Mouse (Mus musculus) cerebellum, adult 9-10 months (tissue): Measurements from ENCODE around the gene Ebf1.
A peak's percentile ranks its signal among the peaks of the same experiment; 100 is the strongest.

Source experiments
- DNase-seq: peaks from one replicate; pipeline ENCODE4 v3.0.0; 2022

Gene Ebf1

GRCm38 (mm10) chr11:44705811-44706210, 88.7 kb downstream of the Ebf1 start:
- DNase-seq = no peak

- no peak for DNase-seq
Observed at GRCm38 (mm10) chr11:44706386-44706785, 89.3 kb downstream of the Ebf1 start.

GRCm38 (mm10) chr11:44707381-44708289, 90.5 kb downstream of the Ebf1 start:
- DNase-seq = no peak

GRCm38 (mm10) chr11:44708290-44708685, 91.2 kb downstream of the Ebf1 start:
- DNase-seq = no peak

GRCm38 (mm10) chr11:44709073-44709618, 92.0 kb downstream of the Ebf1 start:
- DNase-seq = no peak

- no peak for DNase-seq
Observed at GRCm38 (mm10) chr11:44709869-44710460, 92.8 kb downstream of the Ebf1 start.

GRCm38 (mm10) chr11:44710861-44711260, 93.7 kb downstream of the Ebf1 start:
- no peak for DNase-seq

GRCm38 (mm10) chr11:44714188-44714587, 97.1 kb downstream of the Ebf1 start:
- DNase-seq = no peak

- DNase-seq = no peak
Observed at GRCm38 (mm10) chr11:44715776-44716175, 98.7 kb downstream of the Ebf1 start.

- DNase-seq = no peak
Observed at GRCm38 (mm10) chr11:44716928-44717327, 99.8 kb downstream of the Ebf1 start.

- DNase-seq = no peak
Observed at GRCm38 (mm10) chr11:44717636-44718035, 100.5 kb downstream of the Ebf1 start.

- no peak for DNase-seq
Observed at GRCm38 (mm10) chr11:44721976-44722375, 104.9 kb downstream of the Ebf1 start.

GRCm38 (mm10) chr11:44723950-44724502, 106.9 kb downstream of the Ebf1 start:
- no peak for DNase-seq

- no peak for DNase-seq
Observed at GRCm38 (mm10) chr11:44725732-44726131, 108.6 kb downstream of the Ebf1 start.

GRCm38 (mm10) chr11:44727376-44727775, 110.3 kb downstream of the Ebf1 start:
- no peak for DNase-seq

- no peak for DNase-seq
Observed at GRCm38 (mm10) chr11:44727821-44728220, 110.7 kb downstream of the Ebf1 start.

- no peak for DNase-seq
Observed at GRCm38 (mm10) chr11:44728271-44728670, 111.2 kb downstream of the Ebf1 start.

GRCm38 (mm10) chr11:44729931-44730330, 112.8 kb downstream of the Ebf1 start:
- no peak for DNase-seq

GRCm38 (mm10) chr11:44731763-44732162, 114.6 kb downstream of the Ebf1 start:
- no peak for DNase-seq

- DNase-seq = no peak
Observed at GRCm38 (mm10) chr11:44733276-44733675, 116.2 kb downstream of the Ebf1 start.

- DNase-seq = no peak
Observed at GRCm38 (mm10) chr11:44738046-44738445, 120.9 kb downstream of the Ebf1 start.

GRCm38 (mm10) chr11:44738820-44739219, 121.7 kb downstream of the Ebf1 start:
- peak; percentile 31 for DNase-seq

- no peak for DNase-seq
Observed at GRCm38 (mm10) chr11:44740278-44741041, 123.3 kb downstream of the Ebf1 start.
